Mouse (Mus musculus) stomach, embryonic 15.5 days (tissue): ENCODE data around the gene Rab6a. TPM values are rescaled to one million over a fixed set of nuclear protein-coding genes. Genes with fewer than 3 reads are reported as not detected.
A peak's percentile ranks its signal among the peaks of the same experiment; 100 is the strongest.

Experiments used
- ATAC-seq: fragments of 200-750 bp; cut with Nextera tagmentation; 2 replicates; pipeline ENCODE4 v1.8.0; 2017; ENCODE audit warnings: low read depth, moderate number of reproducible peaks, moderate TSS enrichment; ENCODE audit not compliant: insufficient read depth, low FRiP score
- H3K27ac ChIP-seq: fragments of 300-500 bp; sonication (generic); 2 replicates; pipeline ENCODE4 v1.5.1; 2015; ENCODE audit warnings: mild to moderate bottlenecking, inconsistent platforms
- H3K27me3 ChIP-seq: fragments of 300-500 bp; sonication (generic); replicated peaks from 2 replicates; pipeline ENCODE4 v1.6.1; 2015; ENCODE audit warnings: inconsistent platforms
- H3K36me3 ChIP-seq: fragments of 300-500 bp; sonication (generic); 2 replicates; pipeline ENCODE4 v1.6.1; 2015; ENCODE audit warnings: inconsistent platforms
- H3K4me1 ChIP-seq: fragments of 300-500 bp; sonication (generic); 2 replicates; pipeline ENCODE4 v1.6.1; 2015; ENCODE audit warnings: inconsistent platforms
- H3K4me2 ChIP-seq: fragments of 300-500 bp; sonication (generic); 2 replicates; pipeline ENCODE4 v1.6.1; 2015; ENCODE audit warnings: mild to moderate bottlenecking, inconsistent platforms
- H3K4me3 ChIP-seq: fragments of 300-500 bp; sonication (generic); replicated peaks from 2 replicates; pipeline ENCODE4 v1.5.1; 2015; ENCODE audit warnings: inconsistent platforms
- H3K9ac ChIP-seq: fragments of 300-500 bp; sonication (generic); 2 replicates; pipeline ENCODE4 v1.6.1; 2015; ENCODE audit warnings: inconsistent platforms
- H3K9me3 ChIP-seq: fragments of 300-500 bp; sonication (generic); 2 replicates; pipeline ENCODE4 v1.6.1; 2016; ENCODE audit warnings: inconsistent platforms
- WGBS: fragments of 180-500 bp; shearing (Covaris S2); methylation state at CpG from one replicate; pipeline ENCODE4 v1.1.7; 2015; 5-methylcytosine and 5-hydroxymethylcytosine counted together
- polyA plus RNA-seq: library from polyadenylated mRNA; unstranded; fragments of >200 nt; fragmentation: Nextera tagmentation; extraction: Ambion mirVana; gene quantifications from 2 replicates; pipeline ENCODE4 v1.2.1, GENCODE M21; 2015

Gene Rab6a
- polyA plus RNA-seq, 1 experiment from 2014 or later, result 100 TPM

DNA sequence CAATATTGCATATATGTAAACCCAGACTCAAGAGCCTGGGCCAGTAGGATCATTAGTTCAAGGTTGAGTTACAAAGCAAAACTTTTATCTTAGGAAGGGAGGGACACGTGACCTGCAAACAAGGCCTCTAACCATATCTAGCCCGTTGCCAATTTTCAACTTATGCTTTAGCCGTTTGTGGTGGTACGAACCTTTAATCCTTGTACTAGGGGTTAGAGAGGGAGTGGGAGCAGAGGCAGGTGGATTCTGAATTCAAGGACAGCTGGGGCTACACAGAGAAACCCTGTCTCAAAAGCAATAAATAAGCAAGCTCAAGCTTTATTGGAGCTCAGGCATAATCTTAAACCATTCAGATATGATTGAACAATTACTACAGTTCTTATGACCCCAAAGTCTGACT lies 35.2 kb downstream of the Rab6a start:
- no peak overlapping the region for H3K4me2 ChIP-seq
- H3K9ac ChIP-seq, result no peak overlapping the region
- ATAC-seq, result no peak
- H3K9me3 ChIP-seq, result no peaks in the 10 kb centered on the region
- no peaks in the 10 kb centered on the region for H3K27me3 ChIP-seq
- no peaks in the 10 kb centered on the region for H3K4me1 ChIP-seq
- no peak overlapping the region for H3K27ac ChIP-seq
- no peak overlapping the region for H3K4me3 ChIP-seq
- 77% methylated on average over 4 of the region's 4 CpGs for WGBS
- H3K36me3 ChIP-seq, result peaks cover 4% of the 10 kb centered on the region; the same call in 1 of the 2 replicates

DNA sequence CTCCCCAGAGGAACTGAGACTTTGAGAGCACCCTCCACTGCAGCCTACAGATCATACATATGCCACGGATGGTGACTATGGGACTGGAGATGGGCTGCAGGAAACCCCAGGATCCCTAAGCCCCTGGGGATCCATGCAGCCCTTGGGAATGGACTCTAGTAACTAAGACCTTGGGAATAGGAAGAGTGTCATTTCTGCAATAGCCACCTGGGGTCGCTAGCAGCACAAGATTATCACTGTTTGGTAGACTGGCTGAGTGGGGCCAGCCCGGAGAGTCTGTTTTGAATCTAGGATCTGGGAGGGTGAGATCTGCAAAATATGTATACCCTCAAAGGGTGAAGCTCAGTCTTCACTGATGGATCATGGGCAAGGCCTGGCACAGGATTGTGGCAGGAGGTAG lies 37.9 kb downstream of the Rab6a start:
- no peaks in the 10 kb centered on the region for H3K4me1 ChIP-seq
- 29% methylated on average over 3 of the region's 3 CpGs for WGBS
- ATAC-seq, result no peak; the same call in 1 of the 2 replicates

DNA sequence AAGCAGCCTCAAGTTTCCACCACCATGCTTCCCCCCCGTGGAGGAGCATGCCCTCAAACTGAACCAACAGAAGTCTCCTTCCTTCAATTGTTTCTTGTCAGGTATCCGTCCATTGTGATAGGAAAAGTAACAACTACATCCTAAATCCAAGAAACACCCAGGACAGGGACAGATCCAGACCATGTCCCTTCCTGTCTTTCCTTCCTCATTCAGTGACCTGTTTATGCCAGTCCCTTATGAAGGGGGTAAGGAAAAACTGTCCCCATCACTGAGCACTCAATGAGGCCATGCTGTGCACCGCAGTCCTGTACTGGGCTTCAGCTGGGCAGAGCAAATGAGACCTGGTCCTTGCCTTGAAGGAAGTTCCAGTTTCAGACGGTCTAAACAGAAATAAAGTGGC lies 41.9 kb downstream of the Rab6a start:
- Histone ChIP-seq H3K4me1 (no peaks in the 10 kb centered on the region), H3K9ac (no peak overlapping the region), H3K36me3 (no peaks in the 10 kb centered on the region), H3K4me2 (no peak overlapping the region), H3K9me3 (no peaks in the 10 kb centered on the region), H3K4me3 (no peak overlapping the region), H3K27me3 (no peaks in the 10 kb centered on the region), H3K27ac (no peak overlapping the region)
- WGBS, result 80% methylated on average over 4 of the region's 4 CpGs
- no peak for ATAC-seq

More for the DNA sequence above, 37.9 kb downstream of the Rab6a start:
- Histone ChIP-seq H3K9ac (no peak overlapping the region), H3K4me3 (no peak overlapping the region), H3K27me3 (no peaks in the 10 kb centered on the region), H3K27ac (no peak overlapping the region), H3K36me3 (no peaks in the 10 kb centered on the region), H3K4me2 (no peak overlapping the region), H3K9me3 (no peaks in the 10 kb centered on the region)

DNA sequence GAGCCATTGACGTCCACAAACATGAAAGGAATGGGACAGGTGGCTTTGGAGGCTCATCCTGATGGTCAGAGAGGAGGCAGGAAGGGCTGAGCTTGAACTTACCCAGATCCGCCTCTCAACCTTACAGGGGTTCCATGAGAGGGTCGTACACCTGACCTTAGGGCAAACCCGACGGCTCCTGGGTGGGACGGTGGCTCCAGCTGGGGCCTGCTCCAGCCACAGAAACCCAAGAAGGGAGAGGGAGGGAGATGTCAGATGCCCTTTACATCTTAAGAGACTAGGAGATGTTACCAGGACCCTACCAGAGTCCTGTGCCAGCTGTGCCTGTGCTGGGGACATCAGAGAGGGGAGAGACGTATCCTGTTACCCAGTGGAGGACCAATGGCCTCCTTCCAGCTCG lies 42.6 kb downstream of the Rab6a start:
- no peaks in the 10 kb centered on the region for H3K36me3 ChIP-seq
- H3K4me3 ChIP-seq, result no peak overlapping the region
- no peaks in the 10 kb centered on the region for H3K9me3 ChIP-seq
- WGBS, result 71% methylated on average over 8 of the region's 8 CpGs
- no peak overlapping the region for H3K4me2 ChIP-seq
- no peak for ATAC-seq
- H3K27ac ChIP-seq, result no peak overlapping the region
- H3K4me1 ChIP-seq, result no peaks in the 10 kb centered on the region
- H3K9ac ChIP-seq, result no peak overlapping the region
- no peaks in the 10 kb centered on the region for H3K27me3 ChIP-seq

DNA sequence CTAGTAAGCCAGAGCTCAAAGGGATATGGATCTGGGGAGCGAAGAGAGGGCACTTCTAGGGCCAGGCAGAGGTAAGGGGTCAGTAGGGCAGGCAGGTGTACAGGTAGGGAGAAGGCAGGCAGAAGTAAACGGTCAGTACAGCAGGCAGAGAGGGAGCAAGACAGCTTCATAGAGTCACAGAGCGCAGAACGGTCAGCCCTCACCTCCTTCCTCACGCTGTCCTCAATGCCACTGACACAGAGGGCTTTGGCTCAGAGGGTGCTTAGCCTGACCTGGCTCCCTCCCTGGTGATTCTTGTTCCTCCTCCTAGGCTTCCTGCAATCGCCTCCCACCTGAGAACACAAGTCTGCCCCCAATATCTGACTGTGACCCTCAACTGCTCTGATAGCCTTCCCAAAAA lies 43.2 kb downstream of the Rab6a start:
- no peak for ATAC-seq
- Histone ChIP-seq H3K4me1 (no peaks in the 10 kb centered on the region), H3K36me3 (no peaks in the 10 kb centered on the region), H3K4me2 (no peak overlapping the region), H3K9me3 (no peaks in the 10 kb centered on the region), H3K27me3 (no peaks in the 10 kb centered on the region), H3K4me3 (no peak overlapping the region), H3K9ac (no peak overlapping the region), H3K27ac (no peak overlapping the region)
- 78% methylated on average over 6 of the region's 6 CpGs for WGBS

DNA sequence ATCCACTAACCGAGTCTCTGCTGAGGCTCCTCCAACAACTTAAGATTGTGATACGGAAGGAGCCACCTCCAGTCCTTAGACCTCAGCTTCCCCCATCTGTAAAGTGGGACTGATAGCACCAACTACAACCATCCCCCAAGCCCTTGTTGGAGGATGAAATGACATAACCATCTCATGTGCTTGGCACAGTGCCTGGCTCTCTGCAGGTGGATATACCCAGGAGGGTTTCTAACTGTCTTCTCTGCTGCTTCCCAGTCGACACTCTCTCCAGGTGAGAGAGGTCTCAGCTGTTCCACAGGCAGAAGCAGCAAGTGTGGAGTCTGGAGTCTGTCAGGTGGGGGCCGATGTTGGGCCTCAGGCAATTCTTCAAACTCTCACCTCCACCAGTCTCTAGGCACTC lies 43.8 kb downstream of the Rab6a start:
- H3K4me2 ChIP-seq, result no peak overlapping the region
- H3K9ac ChIP-seq, result no peak overlapping the region
- no peaks in the 10 kb centered on the region for H3K27me3 ChIP-seq
- H3K9me3 ChIP-seq, result no peaks in the 10 kb centered on the region
- H3K36me3 ChIP-seq, result no peaks in the 10 kb centered on the region
- H3K4me1 ChIP-seq, result no peaks in the 10 kb centered on the region
- no peak overlapping the region for H3K4me3 ChIP-seq
- no peak for ATAC-seq
- no peak overlapping the region for H3K27ac ChIP-seq
- WGBS, result 51% methylated on average over 4 of the region's 4 CpGs

DNA sequence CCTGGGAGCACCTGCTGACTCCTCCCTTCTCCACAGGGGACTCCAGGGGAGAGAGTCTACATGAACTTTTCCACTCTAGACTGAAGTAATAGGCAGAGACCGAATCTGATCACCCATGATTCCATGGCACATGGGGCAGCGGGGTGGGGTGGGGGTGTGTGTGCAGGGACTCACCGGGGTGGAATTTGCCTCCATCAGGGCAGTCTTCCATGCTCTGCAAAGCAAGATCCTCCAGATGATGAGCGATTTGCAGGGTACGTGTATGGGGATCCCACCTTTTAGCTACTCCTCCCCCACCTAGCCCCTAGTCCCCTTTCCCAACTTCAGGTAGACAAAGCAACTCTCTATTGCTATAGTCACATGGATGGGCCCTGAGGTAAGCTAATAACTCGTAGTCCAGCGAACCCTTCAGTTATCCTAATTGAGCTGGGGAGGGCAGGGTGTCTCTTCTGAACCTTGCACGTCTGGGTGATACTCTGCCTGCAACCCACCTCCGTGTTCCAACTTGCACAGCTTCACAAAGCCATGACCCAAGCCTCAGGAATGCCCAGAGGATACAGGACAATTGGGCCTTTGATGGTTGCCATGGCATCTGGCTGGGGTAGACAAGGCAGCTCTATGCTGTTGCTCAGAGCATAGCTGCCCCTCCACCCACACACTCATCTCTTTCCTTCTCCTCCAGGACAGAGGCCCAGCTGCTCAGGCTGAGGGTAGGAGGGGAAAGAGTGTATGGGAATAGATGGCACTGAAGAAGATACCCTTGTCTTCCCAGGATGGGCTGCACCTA lies 46.5 kb downstream of the Rab6a start:
- WGBS, result 79% methylated on average over 9 of the region's 9 CpGs
- ATAC-seq, result peak; percentile 18; the same call in 1 of the 2 replicates
- H3K4me1 ChIP-seq, result no peaks in the 10 kb centered on the region
- H3K9ac ChIP-seq, result no peak overlapping the region
- no peak overlapping the region for H3K27ac ChIP-seq
- H3K9me3 ChIP-seq, result no peaks in the 10 kb centered on the region
- no peak overlapping the region for H3K4me3 ChIP-seq
- no peak overlapping the region for H3K4me2 ChIP-seq
- H3K36me3 ChIP-seq, result no peaks in the 10 kb centered on the region
- H3K27me3 ChIP-seq, result no peaks in the 10 kb centered on the region

DNA sequence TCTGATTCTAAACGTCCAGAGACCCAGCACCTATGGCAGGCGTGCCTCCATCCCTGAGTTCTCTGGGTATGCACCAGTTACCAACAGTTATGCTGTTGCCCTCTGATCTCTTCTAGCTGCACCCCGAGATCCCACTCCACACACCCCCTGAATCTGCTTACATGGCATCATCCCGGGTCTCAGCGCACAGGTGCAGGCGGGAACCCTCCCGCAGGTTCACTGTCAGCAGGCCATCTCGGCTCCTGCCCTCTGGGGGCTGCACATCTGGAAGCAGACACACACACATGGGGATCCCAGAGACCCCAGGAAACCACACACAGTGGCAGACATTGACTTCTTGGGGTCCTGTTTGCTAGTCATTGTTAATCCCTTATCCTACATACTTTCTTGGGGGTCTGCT lies 47.2 kb downstream of the Rab6a start:
- H3K27me3 ChIP-seq, result no peaks in the 10 kb centered on the region
- 84% methylated on average over 8 of the region's 8 CpGs for WGBS
- H3K4me2 ChIP-seq, result no peak overlapping the region
- ATAC-seq, result no peak
- no peaks in the 10 kb centered on the region for H3K4me1 ChIP-seq
- H3K36me3 ChIP-seq, result no peaks in the 10 kb centered on the region
- no peak overlapping the region for H3K4me3 ChIP-seq
- peak overlapping the region; percentile 33; the same call in 1 of the 2 replicates for H3K27ac ChIP-seq
- H3K9ac ChIP-seq, result no peak overlapping the region
- no peaks in the 10 kb centered on the region for H3K9me3 ChIP-seq

DNA sequence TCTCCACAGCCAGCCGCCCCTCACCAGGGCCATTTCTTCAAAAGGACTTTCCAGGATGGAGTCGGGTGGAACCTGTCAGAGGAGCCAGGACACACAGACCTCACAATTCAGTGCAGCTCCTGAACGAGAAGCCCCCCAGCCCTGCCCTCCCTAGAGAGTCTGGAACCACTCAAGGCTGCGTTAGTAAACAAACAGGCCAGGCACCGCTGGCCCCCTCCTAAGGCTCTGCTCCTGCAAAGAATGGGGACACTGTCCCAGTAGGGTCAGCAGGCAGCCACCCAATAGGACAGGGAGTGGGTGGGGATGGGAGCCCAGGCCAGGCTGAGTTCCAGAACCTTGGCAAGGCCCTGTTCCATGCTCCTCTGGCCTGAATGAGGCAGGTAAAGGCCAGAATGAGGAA lies 49.5 kb downstream of the Rab6a start:
- peak; percentile 41; the same call in 1 of the 2 replicates for ATAC-seq
- H3K27ac ChIP-seq, result no peak overlapping the region
- no peak overlapping the region for H3K4me2 ChIP-seq
- no peaks in the 10 kb centered on the region for H3K27me3 ChIP-seq
- no peak overlapping the region for H3K4me3 ChIP-seq
- H3K36me3 ChIP-seq, result no peaks in the 10 kb centered on the region
- H3K9ac ChIP-seq, result no peak overlapping the region
- H3K9me3 ChIP-seq, result no peaks in the 10 kb centered on the region
- 31% methylated on average over 5 of the region's 5 CpGs for WGBS
- no peaks in the 10 kb centered on the region for H3K4me1 ChIP-seq

DNA sequence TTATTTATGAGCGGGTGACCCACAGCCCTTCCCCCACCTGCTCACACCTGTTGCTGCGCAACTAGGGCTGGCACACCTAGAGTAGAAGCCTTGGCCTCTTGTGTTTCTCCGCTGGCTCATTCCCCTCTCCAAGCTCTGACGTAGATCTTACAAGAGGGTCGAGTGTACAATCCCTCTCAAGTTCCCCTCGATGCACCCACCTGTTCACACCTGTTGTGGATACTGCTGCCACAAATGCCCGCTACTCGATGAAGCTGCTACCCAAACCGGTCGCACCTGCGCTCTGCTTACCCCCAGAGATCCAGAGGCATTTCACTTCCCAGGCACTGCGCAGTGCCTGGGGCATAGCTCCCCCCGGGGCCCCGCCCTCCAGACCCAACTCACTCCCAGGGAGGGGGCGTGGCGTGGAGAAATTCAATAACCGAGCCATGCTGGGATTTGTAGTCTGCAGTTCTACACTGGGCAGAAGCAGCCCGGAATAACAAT lies 50.9 kb downstream of the Rab6a start:
- Histone ChIP-seq H3K27ac (no peak overlapping the region), H3K4me1 (no peaks in the 10 kb centered on the region), H3K9me3 (no peaks in the 10 kb centered on the region), H3K4me3 (peak overlapping the region; percentile 20), H3K36me3 (no peaks in the 10 kb centered on the region), H3K4me2 (peak overlapping the region; percentile 51), H3K9ac (no peak overlapping the region), H3K27me3 (no peaks in the 10 kb centered on the region)
- peak; percentile 70; the same call in 1 of the 2 replicates for ATAC-seq
- 23% methylated on average over 18 of the region's 18 CpGs for WGBS

DNA sequence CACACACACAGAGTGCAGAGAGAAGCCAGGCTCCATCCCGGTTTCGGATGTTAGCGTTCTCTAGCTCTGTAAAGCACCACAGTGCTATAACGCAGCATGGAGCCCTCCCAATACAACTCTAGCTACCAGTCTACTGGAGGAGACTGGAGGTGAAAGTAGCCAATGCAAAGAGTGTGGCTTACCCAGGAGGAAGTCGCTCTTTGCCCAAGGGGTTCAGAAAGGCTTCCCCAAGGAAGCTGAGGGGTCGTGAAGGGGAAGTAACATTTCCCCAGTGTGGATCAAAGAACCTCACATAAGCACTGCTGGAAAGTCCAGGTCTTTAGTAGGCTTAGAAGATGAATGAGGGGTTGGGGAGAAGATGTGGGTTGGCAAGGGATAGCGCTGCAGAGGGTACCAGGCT lies 54.1 kb downstream of the Rab6a start:
- 0 out of 2 replicates have a peak, but pooled peaks cover 2% of the 10 kb centered on the region for H3K4me1 ChIP-seq
- no peaks in the 10 kb centered on the region for H3K36me3 ChIP-seq
- 85% methylated on average over 7 of the region's 7 CpGs for WGBS
- H3K4me3 ChIP-seq, result no peak overlapping the region
- no peak overlapping the region for H3K9ac ChIP-seq
- no peak overlapping the region for H3K27ac ChIP-seq
- no peak overlapping the region for H3K4me2 ChIP-seq
- H3K27me3 ChIP-seq, result no peaks in the 10 kb centered on the region
- no peak for ATAC-seq
- no peaks in the 10 kb centered on the region for H3K9me3 ChIP-seq

DNA sequence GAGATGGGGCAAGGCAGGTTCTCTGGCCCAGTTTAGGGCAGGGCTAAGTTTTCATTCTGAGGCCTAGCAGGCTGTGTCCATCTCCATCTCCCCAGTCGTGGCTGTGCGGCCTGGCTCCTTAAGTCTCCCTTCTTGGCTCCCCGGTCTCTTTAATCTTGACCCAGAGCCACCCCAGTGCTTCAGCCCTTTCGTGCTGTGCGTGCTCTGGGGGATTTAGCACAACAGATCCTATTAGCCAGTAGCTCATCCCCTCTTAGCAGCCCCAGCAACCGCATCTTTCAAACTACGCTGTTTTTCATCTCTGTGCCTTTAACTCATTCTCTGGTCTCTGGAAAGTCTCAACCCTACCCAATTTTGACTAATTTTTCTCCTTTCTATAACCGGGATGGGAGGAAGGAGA lies 55.0 kb downstream of the Rab6a start, which contains the start of gene Plekhb1:
Gene Plekhb1, minus strand, starts transcription at position 184 of the 400 bp plus-strand sequence.
- ATAC-seq, result no peak
- H3K9ac ChIP-seq, result no peak within 1 kb of the TSS
- H3K36me3 ChIP-seq, result no peaks in the 10 kb centered on the region
- H3K4me2 ChIP-seq, result peak within 1 kb of the TSS; percentile 46
- H3K4me3 ChIP-seq, result no peak within 1 kb of the TSS
- no peaks in the 10 kb centered on the region for H3K9me3 ChIP-seq
- 68% methylated on average over 8 of the region's 8 CpGs for WGBS
- H3K4me1 ChIP-seq, result 0 out of 2 replicates have a peak, but pooled peaks cover 2% of the 10 kb centered on the region
- peak within 1 kb of the TSS; percentile 70 for H3K27ac ChIP-seq
- no peaks in the 10 kb centered on the region for H3K27me3 ChIP-seq
